Mouse (Mus musculus) MEL (cell line): ENCODE results near the gene Dglucy. TPM values are rescaled to one million over a fixed set of nuclear protein-coding genes. Genes with fewer than 3 reads are reported as not detected.

Source experiments
- DNase-seq: peaks from one replicate; pipeline ENCODE4 v3.0.0; 2011; ENCODE audit warnings: low read depth, low spot score
- H3K27ac ChIP-seq: 2 replicates; pipeline ENCODE4 v1.5.1; 2012; ENCODE audit warnings: low read depth, mild to moderate bottlenecking, control low read depth, low read length, moderate library complexity; ENCODE audit not compliant: control insufficient read depth
- H3K27me3 ChIP-seq, 2 experiments: fragments of 150-350 bp in 1 of 2; sonication (generic) in 1 of 2; 2 replicates each; pipeline ENCODE4 v1.6.1; 2012; ENCODE audit warnings: low read length in 2 of 2, mild to moderate bottlenecking in 2 of 2, improper control_type of control experiment in 1 of 2, moderate library complexity in 1 of 2; ENCODE audit not compliant: insufficient read depth in 2 of 2, control insufficient read depth in 1 of 2
- H3K36me3 ChIP-seq, 2 experiments: 2 replicates each; pipeline ENCODE4 v1.6.1; 2012 to 2014; ENCODE audit warnings: low read length in 2 of 2, improper control_type of control experiment in 1 of 2, inconsistent platforms in 1 of 2, mild to moderate bottlenecking in 1 of 2; ENCODE audit not compliant: insufficient read depth in 2 of 2, control insufficient read depth in 1 of 2
- H3K4me1 ChIP-seq, 2 experiments: fragments of 150-350 bp in 1 of 2; sonication (generic) in 1 of 2; 2 replicates each; pipeline ENCODE4 v1.6.1; 2012; ENCODE audit warnings: low read length in 2 of 2, improper control_type of control experiment in 1 of 2, mild to moderate bottlenecking in 1 of 2; ENCODE audit not compliant: insufficient read depth in 2 of 2, control insufficient read depth in 1 of 2
- H3K4me3 ChIP-seq, 2 experiments: fragments of 150-350 bp in 1 of 2; sonication (generic) in 1 of 2; 2 replicates each; pipeline ENCODE4 v1.5.1; 2012; ENCODE audit warnings: low read depth in 2 of 2, low read length in 2 of 2, mild to moderate bottlenecking in 2 of 2, moderate library complexity in 2 of 2, control low read depth in 1 of 2, improper control_type of control experiment in 1 of 2; ENCODE audit not compliant: control insufficient read depth in 1 of 2, insufficient read depth in 1 of 2
- H3K79me2 ChIP-seq: 2 replicates; pipeline ENCODE4 v1.6.1; 2012; ENCODE audit warnings: mild to moderate bottlenecking, low read length, moderate library complexity; ENCODE audit not compliant: control insufficient read depth, poor library complexity, insufficient read depth
- H3K9ac ChIP-seq: 2 replicates; pipeline ENCODE4 v1.6.1; 2012; ENCODE audit warnings: low read depth, mild to moderate bottlenecking, control low read depth, low read length, moderate library complexity; ENCODE audit not compliant: control insufficient read depth, poor library complexity, severe bottlenecking
- H3K9me3 ChIP-seq: fragments of 150-350 bp; sonication (generic); replicated peaks from 2 replicates; pipeline ENCODE4 v1.6.1; 2012; ENCODE audit warnings: mild to moderate bottlenecking, low read length, improper control_type of control experiment, moderate library complexity; ENCODE audit not compliant: insufficient read depth
- BHLHE40 ChIP-seq: IDR thresholded peaks from 2 replicates; pipeline ENCODE4 v1.6.1; 2012; ENCODE audit warnings: low read depth, mild to moderate bottlenecking, inconsistent platforms, low read length, improper control_type of control experiment, borderline replicate concordance
- CHD2 ChIP-seq: IDR thresholded peaks from 2 replicates; pipeline ENCODE4 v1.6.1; 2011; ENCODE audit warnings: low read length, improper control_type of control experiment
- GABPA ChIP-seq: IDR thresholded peaks from 2 replicates; pipeline ENCODE4 v1.6.1; 2012; ENCODE audit warnings: low read depth, mild to moderate bottlenecking, inconsistent platforms, low read length, improper control_type of control experiment, moderate library complexity
- GATA1 ChIP-seq: IDR thresholded peaks from 2 replicates; pipeline ENCODE4 v1.6.1; 2011; ENCODE audit warnings: low read depth, low read length, improper control_type of control experiment
- MAX ChIP-seq: IDR thresholded peaks from 2 replicates; pipeline ENCODE4 v1.6.1; 2011; ENCODE audit warnings: low read length, improper control_type of control experiment
- MAZ ChIP-seq: IDR thresholded peaks from 2 replicates; pipeline ENCODE4 v1.6.1; 2012; ENCODE audit warnings: low read depth, mild to moderate bottlenecking, inconsistent platforms, low read length, improper control_type of control experiment
- MYB ChIP-seq: IDR thresholded peaks from 2 replicates; pipeline ENCODE4 v1.6.1; 2011; ENCODE audit warnings: mild to moderate bottlenecking, low read depth, low read length, improper control_type of control experiment
- MYC ChIP-seq: IDR thresholded peaks from 2 replicates; pipeline ENCODE4 v1.6.1; 2011; ENCODE audit warnings: low read depth, mild to moderate bottlenecking, low read length, improper control_type of control experiment, moderate library complexity
- NELFE ChIP-seq: IDR thresholded peaks from 2 replicates; pipeline ENCODE4 v1.6.1; 2011; ENCODE audit warnings: low read depth, low read length, improper control_type of control experiment
- NRF1 ChIP-seq: IDR thresholded peaks from 2 replicates; pipeline ENCODE4 v1.6.1; 2014; ENCODE audit warnings: low read depth, mild to moderate bottlenecking, inconsistent platforms, low read length, improper control_type of control experiment, moderate library complexity; ENCODE audit not compliant: poor library complexity, insufficient read depth, severe bottlenecking
- POLR2A ChIP-seq, 2 experiments: IDR thresholded peaks; 2 replicates each; pipeline ENCODE4 v1.6.1; 2011 to 2012; ENCODE audit warnings: low read length in 2 of 2, mild to moderate bottlenecking in 2 of 2, control low read depth in 1 of 2, improper control_type of control experiment in 1 of 2, low read depth in 1 of 2, moderate library complexity in 1 of 2; ENCODE audit not compliant: control insufficient read depth in 1 of 2, insufficient read depth in 1 of 2, poor library complexity in 1 of 2
- POLR2AphosphoS2 ChIP-seq: IDR thresholded peaks from 2 replicates; pipeline ENCODE4 v1.6.1; 2011; ENCODE audit warnings: low read length, improper control_type of control experiment
- POLR2AphosphoS5 ChIP-seq: IDR thresholded peaks from 2 replicates; pipeline ENCODE4 v1.6.1; 2012; ENCODE audit warnings: low read depth, borderline replicate concordance, mild to moderate bottlenecking, inconsistent platforms, low read length, moderate library complexity, mixed read lengths
- SIN3A ChIP-seq: IDR thresholded peaks from 2 replicates; pipeline ENCODE4 v1.6.1; 2012; ENCODE audit warnings: low read length, improper control_type of control experiment, inconsistent platforms
- SMC3 ChIP-seq: IDR thresholded peaks from 2 replicates; pipeline ENCODE4 v1.6.1; 2011; ENCODE audit warnings: low read depth, low read length, improper control_type of control experiment
- TBP ChIP-seq: IDR thresholded peaks from 2 replicates; pipeline ENCODE4 v1.8.0; 2011; ENCODE audit warnings: low read depth, low read length, improper control_type of control experiment
- USF1 ChIP-seq: IDR thresholded peaks from 2 replicates; pipeline ENCODE4 v1.6.1; 2014; ENCODE audit warnings: low read depth, mild to moderate bottlenecking, inconsistent platforms, low read length, improper control_type of control experiment, moderate library complexity
- USF2 ChIP-seq, 2 experiments: IDR thresholded peaks; 2 replicates each; pipeline ENCODE4 v1.6.1; 2011 to 2012; ENCODE audit warnings: improper control_type of control experiment in 2 of 2, low read length in 2 of 2, borderline replicate concordance in 1 of 2, inconsistent platforms in 1 of 2, low read depth in 1 of 2, mild to moderate bottlenecking in 1 of 2; ENCODE audit not compliant: insufficient read depth in 1 of 2
- ZC3H11A ChIP-seq: IDR thresholded peaks from 2 replicates; pipeline ENCODE4 v1.6.1; 2012; ENCODE audit warnings: low read depth, mild to moderate bottlenecking, inconsistent platforms, low read length, improper control_type of control experiment
- ZNF384 ChIP-seq: IDR thresholded peaks from 2 replicates; pipeline ENCODE4 v1.6.1; 2012; ENCODE audit warnings: low read depth, mild to moderate bottlenecking, inconsistent platforms, low read length, improper control_type of control experiment
- polyA plus RNA-seq, 2 experiments: library from polyadenylated mRNA; stranded (reverse) in 1 of 2; unstranded in 1 of 2; fragments of >175 nt in 1 of 2; fragments of >200 nt in 1 of 2; gene quantifications; 2 replicates each; pipeline versions ENCODE4 v1.2.1 to v1.2.4; 2012; ENCODE audit warnings: low replicate concordance in 2 of 2, low read depth in 1 of 2; ENCODE audit not compliant: insufficient read length in 2 of 2, insufficient read depth in 1 of 2, missing spikeins in 1 of 2
- total RNA-seq: library from RNA; depleted of rRNA; stranded (reverse); fragments of 300-350 nt; gene quantifications from 2 replicates; pipeline ENCODE4 v1.2.3, GENCODE M21; 2012

The Dglucy gene
- total and polyA plus RNA-seq, 3 experiments = 0.03 TPM; not detected in 2

DNA sequence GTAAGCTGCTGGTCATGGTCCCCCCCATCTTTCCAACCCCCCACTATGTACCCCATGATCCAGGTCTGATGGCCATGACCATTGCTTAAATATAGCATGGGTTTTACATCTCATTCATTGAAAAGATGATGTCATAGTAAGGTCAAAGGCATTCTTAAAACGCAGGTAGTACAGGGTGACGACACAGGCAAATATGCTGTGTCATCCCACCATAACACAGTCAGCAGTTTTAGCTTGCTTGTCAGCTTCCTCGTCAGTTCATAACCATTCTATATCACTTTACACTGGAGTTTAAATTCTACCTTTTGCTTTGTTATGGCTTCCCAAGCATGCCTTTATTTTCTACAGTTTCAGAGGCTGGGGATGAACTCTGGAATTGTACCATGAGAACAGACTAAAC lies 83.4 kb downstream of the Dglucy start:
- no peak overlapping the region for H3K9ac ChIP-seq
- H3K9me3 ChIP-seq = no peaks in the 10 kb centered on the region
- H3K27ac ChIP-seq = no peak overlapping the region
- no peaks in the 10 kb centered on the region; a peak in 1 of 4 replicates for H3K4me1 ChIP-seq
- H3K79me2 ChIP-seq = no peaks in the 10 kb centered on the region
- TF ChIP-seq NRF1 = no peak
- TF ChIP-seq CHD2 = no peak
- TF ChIP-seq SMC3 = no peak
- TF ChIP-seq MAZ = no peak
- TF ChIP-seq ZNF384 = no peak
- no peak for TF ChIP-seq MYC
- no peak for TF ChIP-seq MAX
- TF ChIP-seq POLR2A (IDR thresholded peaks at IDR 0.05; ENCODE audit: control insufficient read depth in 1 of 2, insufficient read depth in 1 of 2, low read depth in 1 of 2, low read length in 2 of 2, poor library complexity in 1 of 2) = no peak
- no peak for TF ChIP-seq GATA1
- TF ChIP-seq USF2 (IDR thresholded peaks at IDR 0.05; ENCODE audit: borderline replicate concordance in 1 of 2, insufficient read depth in 1 of 2, low read depth in 1 of 2, low read length in 2 of 2) = no peak
- no peak for TF ChIP-seq USF1
- no peak for TF ChIP-seq POLR2AphosphoS2
- TF ChIP-seq TBP = no peak
- TF ChIP-seq SIN3A = no peak
- no peak for TF ChIP-seq MYB
- TF ChIP-seq BHLHE40 = no peak
- TF ChIP-seq, all 39 proteins: peak for 0
- no peak overlapping the region for H3K4me3 ChIP-seq
- no peak for DNase-seq
- no peaks in the 10 kb centered on the region for H3K27me3 ChIP-seq
- H3K36me3 ChIP-seq = no peaks in the 10 kb centered on the region

DNA sequence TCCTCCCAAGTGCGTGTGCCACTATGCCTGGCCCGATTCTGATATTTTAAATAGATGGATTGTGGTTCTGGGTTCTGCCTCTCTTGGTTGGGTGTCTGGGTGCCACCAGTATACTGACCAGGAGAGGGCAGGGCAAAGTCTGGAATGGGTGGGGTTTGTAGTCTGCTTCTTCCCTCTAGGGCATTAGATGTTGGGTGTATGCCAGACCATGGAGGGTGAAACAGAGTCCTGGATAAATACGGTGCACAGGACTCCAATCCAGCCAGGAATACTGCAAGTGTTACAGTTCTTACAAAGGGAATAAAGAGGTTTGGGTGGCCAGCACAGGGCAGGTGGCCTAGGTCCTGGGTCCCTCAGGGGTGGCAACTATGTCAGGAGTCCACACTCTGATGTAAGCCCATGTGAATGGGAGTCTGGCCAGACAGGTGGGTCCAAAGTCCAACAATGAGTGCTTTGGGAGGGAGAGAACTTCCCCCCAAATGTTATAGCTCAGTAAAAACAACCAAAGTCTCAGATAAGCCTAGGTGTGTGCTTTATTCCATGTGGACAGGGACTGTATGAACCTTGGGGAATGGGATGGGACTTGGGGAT lies 84.1 kb downstream of the Dglucy start:
- Histone ChIP-seq H3K27me3 (no peaks in the 10 kb centered on the region; a peak in 1 of 4 replicates), H3K9ac (no peak overlapping the region), H3K36me3 (no peaks in the 10 kb centered on the region), H3K27ac (no peak overlapping the region), H3K4me3 (no peak overlapping the region), H3K79me2 (no peaks in the 10 kb centered on the region), H3K9me3 (no peaks in the 10 kb centered on the region), H3K4me1 (no peaks in the 10 kb centered on the region; a peak in 1 of 4 replicates)
- DNase-seq = no peak
- TF ChIP-seq POLR2A (IDR thresholded peaks at IDR 0.05; ENCODE audit: control insufficient read depth in 1 of 2, insufficient read depth in 1 of 2, low read depth in 1 of 2, low read length in 2 of 2, poor library complexity in 1 of 2) (no peak), GABPA (no peak), NELFE (no peak), ZC3H11A (no peak), POLR2AphosphoS5 (no peak)
